Comparison of ENCODE assay signal across 18 mouse cellular contexts in genomic region chr2:129295075-129295474, GRCm38 (mm10). TPM values are rescaled to one million over a fixed set of nuclear protein-coding genes. Genes with fewer than 3 reads are reported as not detected.
DNase-seq lines count a peak whose midpoint lies in the region; ATAC-seq lines count a peak whose summit lies in the region.
"Had no signal": no experiment of that assay in that cellular context is flagged by ENCODE, and none has a peak within 500 bp of the region (broad histone marks: within the 10 kb centered on the region; RNA-seq: fewer than 3 reads in every experiment).

No protein-coding gene starts in this region.

- H3K9ac ChIP-seq in hindbrain, embryonic 14.5 days, result no peak overlapping the region
- H3K9ac ChIP-seq in neural tube, embryonic 12.5 days, result 0 out of 2 replicates have a peak overlapping the region, but pooled peaks have one; percentile 13
- no peak overlapping the region for H3K9ac ChIP-seq in neural tube, embryonic 15.5 days (replicated peaks)

- WGBS in hindbrain, embryonic 10.5 days, result 94% methylated on average over 5 of the region's 5 CpGs
- WGBS in hindbrain, embryonic 14.5 days, result 93% methylated on average over 5 of the region's 5 CpGs
- WGBS in neural tube, embryonic 12.5 days, result 93% methylated on average over 5 of the region's 5 CpGs
- WGBS in neural tube, embryonic 15.5 days, result 93% methylated on average over 5 of the region's 5 CpGs

- peaks cover 34% of the 10 kb centered on the region for H3K4me1 ChIP-seq in erythroblast, embryonic 14.5 days (ENCODE audit: control insufficient read depth)
- peaks cover 27% of the 10 kb centered on the region for H3K4me1 ChIP-seq in hindbrain, embryonic 10.5 days (replicated peaks)
- H3K4me1 ChIP-seq in hindbrain, embryonic 14.5 days (replicated peaks; ENCODE audit: control insufficient read depth, insufficient read depth, low read length), result no peaks in the 10 kb centered on the region
- H3K4me1 ChIP-seq in neural tube, embryonic 12.5 days, result peaks cover 16% of the 10 kb centered on the region
- peaks cover 11% of the 10 kb centered on the region for H3K4me1 ChIP-seq in neural tube, embryonic 15.5 days

- no peak overlapping the region for H3K27ac ChIP-seq in hindbrain, embryonic 10.5 days
- H3K27ac ChIP-seq in hindbrain, embryonic 14.5 days, result no peak overlapping the region
- no peak overlapping the region for H3K27ac ChIP-seq in neural tube, embryonic 12.5 days
- H3K27ac ChIP-seq in neural tube, embryonic 15.5 days (replicated peaks), result no peak overlapping the region

- H3K36me3 ChIP-seq in erythroblast, embryonic 14.5 days (ENCODE audit: control insufficient read depth), result peaks cover 38% of the 10 kb centered on the region
- peaks cover 30% of the 10 kb centered on the region for H3K36me3 ChIP-seq in hindbrain, embryonic 10.5 days
- no peaks in the 10 kb centered on the region for H3K36me3 ChIP-seq in hindbrain, embryonic 14.5 days (replicated peaks; ENCODE audit: control insufficient read depth, insufficient read depth)
- peaks cover 4% of the 10 kb centered on the region; the same call in 1 of the 2 replicates for H3K36me3 ChIP-seq in neural tube, embryonic 12.5 days
- no peaks in the 10 kb centered on the region for H3K36me3 ChIP-seq in neural tube, embryonic 15.5 days

- peak overlapping the region; percentile 100 for H3K4me3 ChIP-seq in erythroblast, embryonic 14.5 days (replicated peaks)
- H3K4me3 ChIP-seq in hindbrain, embryonic 10.5 days, result peak overlapping the region; percentile 78; the same call in 1 of the 2 replicates
- H3K4me3 ChIP-seq in hindbrain, embryonic 14.5 days (replicated peaks; ENCODE audit: low read length), result no peak overlapping the region
- H3K4me3 ChIP-seq in neural tube, embryonic 12.5 days, result no peak overlapping the region
- no peak overlapping the region for H3K4me3 ChIP-seq in neural tube, embryonic 15.5 days (replicated peaks)

- DNase-seq in hindbrain, embryonic 10.5 days (ENCODE audit: low spot score), result no peak
- no peak for DNase-seq in hindbrain, embryonic 14.5 days (ENCODE audit: low spot score)
- no peak for DNase-seq in urinary bladder, postnatal 4 days (ENCODE audit: low spot score in 2 of 2)
- DNase-seq in frontal cortex, adult 2 months (ENCODE audit: extremely low spot score in 1 of 2, low spot score in 1 of 2), result no peak
- DNase-seq: adrenal gland, postnatal 10 days; cerebellum, adult 8-10 months; kidney, adult 9 months; kidney, postnatal 4 days had no signal

- H3K9me3 ChIP-seq in erythroblast, embryonic 14.5 days (ENCODE audit: control insufficient read depth, low read length), result no peaks in the 10 kb centered on the region
- no peaks in the 10 kb centered on the region for H3K9me3 ChIP-seq in hindbrain, embryonic 10.5 days
- H3K9me3 ChIP-seq in hindbrain, embryonic 14.5 days (ENCODE audit: control insufficient read depth, low read length), result no peaks in the 10 kb centered on the region
- H3K9me3 ChIP-seq in neural tube, embryonic 12.5 days, result no peaks in the 10 kb centered on the region
- no peaks in the 10 kb centered on the region for H3K9me3 ChIP-seq in neural tube, embryonic 15.5 days (replicated peaks)

- H3K27me3 ChIP-seq in erythroblast, embryonic 14.5 days (ENCODE audit: control insufficient read depth), result peaks cover 7% of the 10 kb centered on the region
- no peaks in the 10 kb centered on the region for H3K27me3 ChIP-seq in hindbrain, embryonic 10.5 days (ENCODE audit: insufficient read depth, poor library complexity, severe bottlenecking)
- no peaks in the 10 kb centered on the region for H3K27me3 ChIP-seq in hindbrain, embryonic 14.5 days (ENCODE audit: control insufficient read depth, insufficient read depth, low read length)
- H3K27me3 ChIP-seq in neural tube, embryonic 12.5 days (replicated peaks), result no peaks in the 10 kb centered on the region
- no peaks in the 10 kb centered on the region for H3K27me3 ChIP-seq in neural tube, embryonic 15.5 days (replicated peaks)
- H3K27me3 ChIP-seq: CH12.LX had no signal

- ATAC-seq in erythroblast, adult 5-6 weeks (replicated peaks; ENCODE audit: low FRiP score, poor library complexity, severe bottlenecking), result no peak
- no peak for ATAC-seq in hindbrain, embryonic 14.5 days (ENCODE audit: low FRiP score)
- no peak for ATAC-seq in neural tube, embryonic 12.5 days (ENCODE audit: low FRiP score, low read depth)
- no peak for ATAC-seq in neural tube, embryonic 15.5 days (ENCODE audit: low FRiP score)
- ATAC-seq: inflammation-experienced regulatory T-cells, adult 6 months; lung, postnatal 0 days had no signal

- H3K4me2 ChIP-seq in hindbrain, embryonic 14.5 days (replicated peaks), result no peak overlapping the region
- peak overlapping the region; percentile 72 for H3K4me2 ChIP-seq in neural tube, embryonic 12.5 days (replicated peaks)
- H3K4me2 ChIP-seq in neural tube, embryonic 15.5 days, result no peak overlapping the region

RNA-seq across cellular contexts. Expression of gene Ckap2l, which starts 1.9 kb away (rescaled TPM):
- polyA plus RNA-seq in erythroblast, embryonic 14.5 days (2012), result 3.9 and 5.0 TPM in 2 replicates
- 47.4 and 54.4 TPM in 2 replicates for total RNA-seq in erythroblast, adult 5-6 weeks (2015; ENCODE audit: low replicate concordance)
- total RNA-seq in erythroblast, adult 5-6 weeks (2017; ENCODE audit: low replicate concordance), result 23.1 and 26.3 TPM in 2 replicates
- polyA plus RNA-seq in hindbrain, embryonic 10.5 days (2016; fragmentation: Nextera tagmentation; extraction: Ambion mirVana), result 50.8 and 59.3 TPM in 2 replicates
- 9.8 and 13.6 TPM in 2 replicates for polyA plus RNA-seq in hindbrain, embryonic 14.5 days (2014; fragmentation: Nextera tagmentation; extraction: Ambion mirVana)
- polyA plus RNA-seq in neural tube, embryonic 12.5 days (2016; fragmentation: Nextera tagmentation; extraction: Ambion mirVana), result 28.5 and 37.9 TPM in 2 replicates
- 5.8 and 14.6 TPM in 2 replicates for polyA plus RNA-seq in neural tube, embryonic 15.5 days (2015; fragmentation: Nextera tagmentation; extraction: Ambion mirVana)
- polyA plus RNA-seq in frontal cortex, adult 2 months (2012; rRNA removed), result 0.26 and 0.34 TPM in 2 replicates

RNA-seq across cellular contexts. Expression of gene Il1a, which starts 14.7 kb away (rescaled TPM):
- polyA plus RNA-seq in erythroblast, embryonic 14.5 days (2012), result 0.02 TPM in 1 of 2 replicates, not detected in the other
- total RNA-seq in erythroblast, adult 5-6 weeks (2015; ENCODE audit: low replicate concordance), result 0.42 TPM in 1 of 2 replicates, not detected in the other
- 0.42 and 2.1 TPM in 2 replicates for total RNA-seq in erythroblast, adult 5-6 weeks (2017; ENCODE audit: low replicate concordance)
- not detected in 2 replicates for polyA plus RNA-seq in hindbrain, embryonic 10.5 days (2016; fragmentation: Nextera tagmentation; extraction: Ambion mirVana)
- polyA plus RNA-seq in hindbrain, embryonic 14.5 days (2014; fragmentation: Nextera tagmentation; extraction: Ambion mirVana), result 0.14 and 0.31 TPM in 2 replicates
- polyA plus RNA-seq in neural tube, embryonic 12.5 days (2016; fragmentation: Nextera tagmentation; extraction: Ambion mirVana), result 0.11 and 0.28 TPM in 2 replicates
- 0.20 and 0.36 TPM in 2 replicates for polyA plus RNA-seq in neural tube, embryonic 15.5 days (2015; fragmentation: Nextera tagmentation; extraction: Ambion mirVana)
- polyA plus RNA-seq in frontal cortex, adult 2 months (2012; rRNA removed), result 1.3 and 1.4 TPM in 2 replicates
- total RNA-seq: gastrocnemius, postnatal 4 days had no signal
- polyA plus RNA-seq: midbrain, embryonic 11.5 days; urinary bladder, adult 2 months had no signal

Comparison
In these comparisons a context has a peak if more than half of its experiments do, and no peak if none do; other contexts are left out.
1. H3K4me3 ChIP-seq: peak in erythroblast, embryonic 14.5 days (single experiment) and hindbrain, embryonic 10.5 days (single experiment); none in hindbrain, embryonic 14.5 days (single experiment), neural tube, embryonic 12.5 days (single experiment) and neural tube, embryonic 15.5 days (single experiment).